Mouse (Mus musculus) small intestine, adult 2 months (tissue): Measurements from ENCODE around the gene Col27a1. TPM values are rescaled to one million over a fixed set of nuclear protein-coding genes. Genes with fewer than 3 reads are reported as not detected.
"Not testable (repeated sequence)": the region's sequence is repeated elsewhere in the genome, so short reads cannot be mapped to it uniquely, and the experiment has no call there.

Experiments used
- H3K27ac ChIP-seq: fragments of 200-500 bp; 2 replicates; pipeline ENCODE4 v1.5.1; 2012; ENCODE audit warnings: low read depth, low read length, control low read depth, inconsistent platforms; ENCODE audit not compliant: insufficient read depth
- H3K27me3 ChIP-seq: fragments of 200-500 bp; 2 replicates; pipeline ENCODE4 v1.6.1; 2012; ENCODE audit warnings: mild to moderate bottlenecking, moderate library complexity, low read length, inconsistent platforms; ENCODE audit not compliant: control insufficient read depth, insufficient read depth
- H3K36me3 ChIP-seq: fragments of 200-500 bp; 2 replicates; pipeline ENCODE4 v1.6.1; 2012; ENCODE audit warnings: mild to moderate bottlenecking, low read length, control low read depth, inconsistent platforms; ENCODE audit not compliant: control insufficient read depth, insufficient read depth
- H3K4me1 ChIP-seq: fragments of 200-500 bp; 2 replicates; pipeline ENCODE4 v1.6.1; 2012; ENCODE audit warnings: low read length, inconsistent platforms, mixed read lengths; ENCODE audit not compliant: control insufficient read depth, insufficient read depth, insufficient read length
- H3K4me3 ChIP-seq: fragments of 200-500 bp; 2 replicates; pipeline ENCODE4 v1.5.1; 2012; ENCODE audit warnings: low read depth, mild to moderate bottlenecking, control low read depth, inconsistent platforms, low read length, moderate library complexity
- CTCF ChIP-seq: fragments of 200-500 bp; IDR thresholded peaks from 2 replicates; pipeline ENCODE4 v1.5.1; 2012; ENCODE audit warnings: low read depth, mild to moderate bottlenecking, control low read depth, inconsistent platforms, low read length, moderate library complexity, mixed read lengths; ENCODE audit not compliant: insufficient replicate concordance, insufficient read length; ENCODE audit errors: extremely low read depth
- POLR2A ChIP-seq: fragments of 200-500 bp; IDR thresholded peaks from 2 replicates; pipeline ENCODE4 v1.6.1; 2012; ENCODE audit warnings: low read depth, mild to moderate bottlenecking, control low read depth, inconsistent platforms, low read length, moderate library complexity
- WGBS: fragments of 180-500 bp; shearing (Covaris S2); methylation state at CpG from one replicate; pipeline ENCODE4 v1.1.7; 2018; 5-methylcytosine and 5-hydroxymethylcytosine counted together
- polyA plus RNA-seq: library from polyadenylated mRNA; depleted of rRNA; stranded (reverse); fragments of >200 nt; gene quantifications from 2 replicates; pipeline ENCODE4 v1.2.3, GENCODE M21; 2012

Col27a1 gene
- polyA plus RNA-seq, 1 experiment = 5.4 TPM

DNA sequence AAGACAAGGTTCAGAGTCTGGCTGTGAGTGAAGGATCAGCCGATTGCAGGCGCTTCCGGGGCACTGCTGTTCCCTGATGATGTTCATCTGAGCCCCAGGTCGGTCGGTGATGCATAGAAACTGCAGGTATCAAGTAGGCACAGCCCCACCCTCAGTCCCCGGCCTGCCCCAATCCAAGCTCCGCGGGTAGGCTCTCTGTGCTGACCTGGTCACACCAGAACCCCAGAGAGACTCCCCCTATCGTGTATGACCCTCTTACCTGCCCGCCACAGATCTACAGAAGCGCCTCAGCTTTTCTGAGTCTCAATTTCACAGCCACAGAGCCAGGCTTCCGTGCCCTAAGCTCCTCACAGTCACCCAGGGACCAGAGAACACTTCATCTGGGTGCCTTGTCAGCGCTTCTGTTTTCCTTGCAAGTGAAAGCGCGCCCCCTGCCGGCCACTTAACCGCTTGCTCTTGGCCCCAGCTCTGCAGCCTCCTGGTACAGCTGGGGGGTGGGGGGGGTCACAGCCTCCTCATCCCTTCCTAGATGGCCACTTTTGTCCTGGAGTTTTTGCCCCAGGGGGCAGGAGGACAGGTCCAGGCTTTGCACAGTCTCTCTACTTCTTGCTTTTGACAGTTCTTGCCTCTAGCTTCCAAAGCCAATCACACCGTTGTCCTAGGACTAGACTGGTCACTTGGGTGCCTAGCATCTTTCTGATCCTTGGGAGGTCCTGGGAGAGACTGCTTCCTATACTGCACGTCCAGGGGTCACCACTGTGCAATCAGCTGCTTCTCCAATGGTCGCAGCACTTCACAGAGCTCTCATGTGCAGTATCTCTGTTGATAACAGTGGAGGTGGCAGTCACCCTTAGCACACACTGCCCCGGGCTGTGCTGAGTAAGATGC, 93.6 kb downstream of the Col27a1 start:
- TF ChIP-seq POLR2A (no peak), CTCF (peak; percentile 76)
- Histone ChIP-seq H3K36me3 (no peaks in the 10 kb centered on the region), H3K27ac (no peak overlapping the region), H3K4me1 (no peaks in the 10 kb centered on the region), H3K27me3 (no peaks in the 10 kb centered on the region), H3K4me3 (no peak overlapping the region)
- WGBS = 37% methylated on average over 21 of the region's 21 CpGs

DNA sequence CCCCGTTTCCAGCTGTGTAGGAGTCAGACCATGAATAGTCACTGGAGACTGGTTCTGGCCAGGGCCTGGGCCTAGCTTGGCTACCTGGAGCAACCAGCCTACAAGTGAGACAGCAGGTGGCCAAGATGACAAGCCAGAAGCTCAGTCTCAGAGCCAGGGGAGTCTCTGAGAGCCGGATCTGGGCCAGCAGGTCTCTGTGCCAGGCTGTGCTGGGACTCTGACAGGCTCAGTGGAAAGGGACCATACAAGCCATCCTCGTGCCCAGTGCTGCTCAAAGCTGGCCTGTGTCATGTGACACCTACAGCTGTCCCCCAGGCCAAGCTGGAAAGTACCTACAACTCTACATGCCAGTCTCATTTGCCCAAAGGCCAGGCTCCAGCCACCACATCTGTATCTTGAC, 94.5 kb downstream of the Col27a1 start:
- H3K4me1 ChIP-seq = no peaks in the 10 kb centered on the region
- no peaks in the 10 kb centered on the region for H3K36me3 ChIP-seq
- H3K27ac ChIP-seq = no peak overlapping the region
- no peak overlapping the region for H3K4me3 ChIP-seq
- H3K27me3 ChIP-seq = no peaks in the 10 kb centered on the region
- 79% methylated on average over 3 of the region's 3 CpGs for WGBS
- TF ChIP-seq POLR2A (no peak), CTCF (no peak)

DNA sequence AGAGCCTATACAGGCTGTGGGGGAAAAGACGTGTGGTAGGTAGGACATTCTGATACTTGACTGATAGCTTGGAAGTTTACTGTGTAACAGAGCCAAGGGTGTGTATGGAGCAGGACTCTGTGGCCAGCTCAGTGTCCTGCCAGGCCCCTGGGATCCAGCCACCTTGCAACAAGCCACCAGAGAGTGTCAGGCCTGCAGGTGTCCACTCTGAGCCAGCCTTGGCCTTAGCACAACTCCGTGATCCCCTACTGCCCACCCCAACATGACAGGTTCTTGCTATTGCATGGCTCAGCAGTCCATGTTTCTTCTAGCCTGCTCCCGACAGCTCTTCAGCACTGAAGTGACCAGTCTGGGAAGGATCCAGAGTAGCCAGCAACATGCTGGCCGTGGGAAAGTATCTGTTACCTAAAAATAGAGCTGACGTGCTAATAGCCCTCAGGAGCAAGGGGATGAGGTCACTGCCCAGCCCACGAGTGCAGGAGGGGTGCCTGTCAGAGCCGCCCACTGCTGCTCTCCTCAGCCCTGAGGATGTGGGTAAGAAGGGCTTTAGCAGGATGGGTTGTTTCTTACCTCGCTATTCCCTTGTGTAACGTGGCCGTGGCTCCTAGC, 96.5 kb downstream of the Col27a1 start:
- no peaks in the 10 kb centered on the region for H3K27me3 ChIP-seq
- TF ChIP-seq CTCF (no peak), POLR2A (no peak)
- H3K36me3 ChIP-seq = no peaks in the 10 kb centered on the region
- 75% methylated on average over 10 of the region's 10 CpGs for WGBS
- H3K27ac ChIP-seq = no peak overlapping the region
- no peak overlapping the region for H3K4me3 ChIP-seq
- H3K4me1 ChIP-seq = no peaks in the 10 kb centered on the region

DNA sequence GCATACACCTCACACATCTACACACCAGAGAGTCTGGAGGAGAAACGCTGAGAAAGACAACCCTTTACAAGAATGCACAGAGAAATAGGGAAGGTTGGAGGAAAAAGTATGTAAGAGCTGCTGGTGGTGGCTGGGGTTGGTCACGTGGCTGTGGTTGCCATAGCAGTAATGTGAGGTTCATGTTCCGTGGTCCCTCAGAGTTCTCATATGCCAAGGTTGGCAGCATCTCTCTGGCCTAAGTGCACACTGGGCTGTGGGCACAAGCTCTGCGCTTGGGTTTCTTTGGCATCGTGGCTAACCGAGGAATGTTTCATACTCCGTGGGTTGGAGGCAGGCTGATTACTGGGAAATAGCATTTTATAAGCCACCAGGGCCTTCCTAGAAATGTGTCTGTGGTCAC, 97.6 kb downstream of the Col27a1 start:
- no peaks in the 10 kb centered on the region for H3K36me3 ChIP-seq
- no peaks in the 10 kb centered on the region for H3K4me1 ChIP-seq
- no peak overlapping the region for H3K27ac ChIP-seq
- no peaks in the 10 kb centered on the region for H3K27me3 ChIP-seq
- no peak for TF ChIP-seq POLR2A
- no peak for TF ChIP-seq CTCF
- no peak overlapping the region for H3K4me3 ChIP-seq
- 81% methylated on average over 7 of the region's 7 CpGs for WGBS

DNA sequence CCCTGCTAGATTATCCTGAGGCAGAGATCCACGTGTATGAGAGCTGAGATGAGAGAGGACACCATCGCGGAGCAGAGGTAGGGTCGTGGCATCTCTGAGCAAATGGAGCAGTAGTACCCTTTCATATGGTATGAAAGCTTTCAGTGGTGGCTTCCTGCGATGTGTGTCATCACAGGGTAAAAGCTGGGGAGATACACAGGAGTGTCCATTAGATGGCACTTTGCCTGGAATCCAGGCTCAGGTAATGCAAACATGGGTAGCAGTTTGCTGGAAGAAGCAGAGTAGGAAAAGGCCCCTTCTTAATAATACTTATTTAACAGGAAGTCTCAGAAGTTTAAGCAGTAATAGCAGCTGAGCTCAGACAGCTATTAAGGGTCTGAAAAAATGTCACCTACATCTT, 100.3 kb downstream of the Col27a1 start:
- Histone ChIP-seq H3K27ac (no peak overlapping the region), H3K4me1 (no peaks in the 10 kb centered on the region), H3K27me3 (no peaks in the 10 kb centered on the region), H3K4me3 (no peak overlapping the region), H3K36me3 (no peaks in the 10 kb centered on the region)
- TF ChIP-seq CTCF = no peak
- TF ChIP-seq POLR2A = no peak
- 78% methylated on average over 5 of the region's 5 CpGs for WGBS

DNA sequence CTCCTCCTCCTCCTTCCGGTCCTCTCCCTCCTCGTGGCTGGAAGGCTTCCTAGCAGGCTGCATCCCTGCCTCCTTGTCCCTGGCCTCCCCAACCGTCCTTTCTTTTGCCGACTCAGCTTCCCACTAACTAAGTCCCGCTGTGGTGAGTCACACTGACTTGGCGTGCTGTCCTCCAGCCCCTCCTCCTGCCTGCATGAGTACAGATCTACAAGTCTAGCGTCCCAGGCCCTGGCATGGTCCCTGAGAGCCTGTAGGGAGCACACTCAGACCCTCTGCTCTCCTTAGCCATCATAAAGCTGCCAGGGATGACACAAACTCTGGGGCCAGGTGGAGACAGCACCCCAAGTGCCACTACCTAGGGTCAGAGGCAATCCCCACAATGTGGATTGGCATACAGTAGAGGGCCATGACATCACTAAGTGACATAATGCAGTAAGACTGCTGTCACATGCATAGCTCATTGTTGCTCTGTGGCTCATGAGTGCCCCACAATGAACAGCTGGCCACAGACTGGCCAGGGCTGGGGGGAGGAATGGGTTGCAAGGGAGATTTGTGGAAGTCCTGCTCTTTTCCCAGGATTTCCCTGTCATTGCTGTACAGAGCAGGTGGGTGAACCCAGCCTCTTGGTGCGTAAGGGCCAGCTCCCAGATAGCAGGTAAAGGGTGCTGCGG, 102.4 kb downstream of the Col27a1 start:
- H3K36me3 ChIP-seq = no peaks in the 10 kb centered on the region
- 68% methylated on average over 9 of the region's 9 CpGs for WGBS
- no peak for TF ChIP-seq POLR2A
- TF ChIP-seq CTCF = no peak

DNA sequence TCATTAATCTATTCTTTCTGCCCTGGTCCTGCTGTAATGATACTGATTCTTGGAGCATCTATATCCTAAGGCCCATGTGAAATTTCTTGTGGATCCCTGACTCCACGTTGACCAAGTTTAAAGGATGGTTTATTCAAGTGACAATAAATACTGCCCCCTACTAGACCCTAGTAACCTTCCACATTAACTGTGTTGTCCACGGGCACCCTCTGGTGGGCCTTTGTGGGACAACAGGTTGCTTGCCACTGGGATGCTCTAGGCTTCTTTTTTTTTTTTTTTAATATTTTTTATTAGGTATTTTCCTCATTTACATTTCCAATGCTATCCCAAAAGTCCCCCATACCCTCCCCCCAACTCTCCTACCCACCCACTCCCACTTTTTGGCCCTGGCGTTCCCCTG, 105.8 kb downstream of the Col27a1 start:
- H3K27ac ChIP-seq, H3K27me3 ChIP-seq, H3K4me3 ChIP-seq, H3K36me3 ChIP-seq, H3K4me1 ChIP-seq: not testable (repeated sequence)
- peak; percentile 49; the same call in 1 of the 2 replicates for TF ChIP-seq CTCF
- 28% methylated on average over 3 of the region's 3 CpGs for WGBS

More for the DNA sequence above, 102.4 kb downstream of the Col27a1 start:
- H3K27me3 ChIP-seq = no peaks in the 10 kb centered on the region
- no peak overlapping the region for H3K4me3 ChIP-seq
- no peaks in the 10 kb centered on the region for H3K4me1 ChIP-seq
- H3K27ac ChIP-seq = no peak overlapping the region
